Mouse (Mus musculus) liver, embryonic 12.5 days (tissue): ENCODE results near the gene Eno2. TPM values are rescaled to one million over a fixed set of nuclear protein-coding genes. Genes with fewer than 3 reads are reported as not detected.

ENCODE experiments used
- ATAC-seq: fragments of 200-750 bp; cut with Nextera tagmentation; 2 replicates; pipeline ENCODE4 v1.8.0; 2017; ENCODE audit warnings: moderate number of reproducible peaks, mild to moderate bottlenecking, moderate library complexity
- H3K27ac ChIP-seq: fragments of 300-500 bp; sonication (generic); 2 replicates; pipeline ENCODE4 v1.5.1; 2016; ENCODE audit warnings: mild to moderate bottlenecking
- H3K27me3 ChIP-seq: fragments of 300-500 bp; sonication (generic); replicated peaks from 2 replicates; pipeline ENCODE4 v1.6.1; 2016; ENCODE audit warnings: mild to moderate bottlenecking, moderate library complexity
- H3K36me3 ChIP-seq: fragments of 300-500 bp; sonication (generic); 2 replicates; pipeline ENCODE4 v1.6.1; 2016; ENCODE audit warnings: mild to moderate bottlenecking, moderate library complexity
- H3K4me1 ChIP-seq: fragments of 300-500 bp; sonication (generic); 2 replicates; pipeline ENCODE4 v1.6.1; 2016
- H3K4me2 ChIP-seq: fragments of 300-500 bp; sonication (generic); 2 replicates; pipeline ENCODE4 v1.6.1; 2016; ENCODE audit warnings: mild to moderate bottlenecking, moderate library complexity
- H3K4me3 ChIP-seq: fragments of 300-500 bp; sonication (generic); 2 replicates; pipeline ENCODE4 v1.5.1; 2016; ENCODE audit warnings: mild to moderate bottlenecking, moderate library complexity
- H3K9ac ChIP-seq: fragments of 300-500 bp; sonication (generic); 2 replicates; pipeline ENCODE4 v1.6.1; 2016; ENCODE audit warnings: mild to moderate bottlenecking, moderate library complexity
- H3K9me3 ChIP-seq: fragments of 300-500 bp; sonication (generic); replicated peaks from 2 replicates; pipeline ENCODE4 v1.6.1; 2016; ENCODE audit warnings: mild to moderate bottlenecking, moderate library complexity
- WGBS: fragments of 180-500 bp; shearing (Covaris S2); methylation state at CpG from one replicate; pipeline ENCODE4 v1.1.7; 2016; ENCODE audit not compliant: insufficient replicate concordance; 5-methylcytosine and 5-hydroxymethylcytosine counted together
- polyA plus RNA-seq: library from polyadenylated mRNA; unstranded; fragments of >200 nt; fragmentation: Nextera tagmentation; extraction: Ambion mirVana; gene quantifications from 2 replicates; pipeline ENCODE4 v1.2.1, GENCODE M21; 2016

The Eno2 gene
- polyA plus RNA-seq, 1 experiment from 2014 or later: 0.77 TPM

DNA sequence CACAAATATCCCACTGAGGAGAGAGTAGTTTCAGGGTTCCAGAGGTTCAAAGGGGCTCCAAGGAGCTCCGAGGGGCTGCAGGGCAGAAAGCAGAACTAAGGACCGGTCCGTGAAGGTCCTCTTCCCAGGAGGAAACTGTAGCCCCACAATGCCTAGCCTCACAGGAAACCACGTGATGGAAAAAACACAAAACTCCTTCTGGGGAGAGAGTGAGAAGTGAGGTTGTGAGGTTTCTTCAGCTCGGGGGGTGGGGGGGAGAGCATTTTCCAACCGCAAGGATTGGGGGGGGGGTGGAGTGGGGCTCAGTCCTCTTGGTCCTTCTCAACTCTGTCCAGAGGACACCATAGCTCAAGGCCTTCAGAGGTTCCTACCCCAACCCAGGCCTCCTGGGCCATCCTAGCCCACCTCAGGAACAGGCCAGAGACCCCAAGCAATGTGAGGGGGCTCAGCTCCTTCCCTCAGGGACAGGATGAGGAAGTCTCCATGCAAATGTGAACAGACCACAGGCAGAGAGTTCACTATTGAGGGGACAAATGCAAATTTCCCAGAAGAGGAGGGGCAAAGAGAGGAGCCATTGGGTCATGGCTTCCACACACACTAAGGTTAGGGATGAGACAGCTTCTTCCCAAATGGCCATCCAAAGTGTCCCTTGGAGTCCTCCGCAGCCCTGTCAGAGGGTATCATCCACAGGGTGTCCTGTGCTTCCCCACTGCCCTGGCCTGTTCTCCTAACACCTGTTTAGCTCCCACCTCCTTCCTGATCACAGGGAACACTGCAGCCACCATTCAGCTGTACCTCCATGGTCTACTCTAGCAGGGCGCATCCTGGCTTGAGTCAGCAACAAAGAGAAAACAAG is 39.4 kb downstream of the Eno2 start:
- 49% methylated on average over 8 of the region's 8 CpGs for WGBS
- no peak overlapping the region for H3K4me3 ChIP-seq

DNA sequence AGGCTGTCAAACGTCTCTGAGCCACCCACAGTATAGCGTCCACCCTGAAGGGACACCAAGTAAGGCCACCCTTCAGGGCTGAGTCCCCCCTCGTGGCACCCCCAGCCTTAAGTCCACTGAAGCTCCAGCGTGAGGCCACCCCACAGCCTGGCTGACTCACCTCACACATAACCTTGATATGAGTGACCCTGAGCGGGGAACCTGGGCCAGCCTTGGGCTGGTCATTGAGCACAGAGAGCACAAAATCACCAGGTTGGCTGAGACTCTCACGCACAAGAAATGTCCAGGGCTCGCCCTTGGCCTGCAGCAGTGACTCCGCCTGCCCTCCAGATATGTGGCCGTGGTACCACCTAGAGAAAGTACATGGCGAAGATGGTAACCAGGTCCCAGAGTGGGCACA is 40.9 kb downstream of the Eno2 start:
- Histone ChIP-seq H3K36me3 (peaks cover 21% of the 10 kb centered on the region), H3K9me3 (no peaks in the 10 kb centered on the region), H3K27me3 (no peaks in the 10 kb centered on the region), H3K27ac (no peak overlapping the region), H3K4me1 (peaks cover 49% of the 10 kb centered on the region), H3K9ac (no peak overlapping the region), H3K4me2 (no peak overlapping the region), H3K4me3 (no peak overlapping the region)
- no peak for ATAC-seq
- WGBS: 78% methylated on average over 10 of the region's 10 CpGs

More for the DNA sequence above, 39.4 kb downstream of the Eno2 start:
- Histone ChIP-seq H3K27ac (peak overlapping the region; percentile 66), H3K36me3 (peaks cover 21% of the 10 kb centered on the region), H3K9me3 (no peaks in the 10 kb centered on the region), H3K4me1 (peaks cover 45% of the 10 kb centered on the region), H3K4me2 (peak overlapping the region; percentile 26; the same call in 1 of the 2 replicates), H3K9ac (no peak overlapping the region), H3K27me3 (no peaks in the 10 kb centered on the region)
- ATAC-seq: no peak

DNA sequence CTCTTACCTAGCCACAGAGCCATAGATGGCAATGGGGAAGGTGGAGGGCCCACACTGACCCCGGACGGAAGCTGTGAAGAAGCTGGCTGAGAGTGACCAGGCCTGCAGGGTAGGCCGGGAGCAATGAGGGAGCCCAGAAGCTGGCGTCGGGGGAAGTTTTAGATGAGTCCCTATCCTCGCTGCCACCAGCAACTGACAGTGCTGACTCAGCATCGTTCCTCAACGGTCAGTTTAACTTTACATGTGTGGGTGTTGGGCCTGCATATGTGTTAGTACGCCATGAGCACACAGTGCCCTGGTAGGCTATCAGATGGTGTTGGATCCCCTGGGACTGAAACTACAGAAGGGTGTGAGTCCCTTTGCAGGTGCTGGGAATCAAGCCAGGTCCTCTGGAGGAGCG is 45.0 kb downstream of the Eno2 start:
- no peak overlapping the region for H3K9ac ChIP-seq
- no peak for ATAC-seq
- peaks cover 47% of the 10 kb centered on the region for H3K4me1 ChIP-seq
- H3K4me3 ChIP-seq: no peak overlapping the region
- H3K27me3 ChIP-seq: no peaks in the 10 kb centered on the region
- 0 out of 2 replicates have a peak overlapping the region, but pooled peaks have one; percentile 33 for H3K27ac ChIP-seq
- peaks cover 21% of the 10 kb centered on the region for H3K36me3 ChIP-seq
- no peak overlapping the region for H3K4me2 ChIP-seq
- no peaks in the 10 kb centered on the region for H3K9me3 ChIP-seq
- 57% methylated on average over 10 of the region's 10 CpGs for WGBS

DNA sequence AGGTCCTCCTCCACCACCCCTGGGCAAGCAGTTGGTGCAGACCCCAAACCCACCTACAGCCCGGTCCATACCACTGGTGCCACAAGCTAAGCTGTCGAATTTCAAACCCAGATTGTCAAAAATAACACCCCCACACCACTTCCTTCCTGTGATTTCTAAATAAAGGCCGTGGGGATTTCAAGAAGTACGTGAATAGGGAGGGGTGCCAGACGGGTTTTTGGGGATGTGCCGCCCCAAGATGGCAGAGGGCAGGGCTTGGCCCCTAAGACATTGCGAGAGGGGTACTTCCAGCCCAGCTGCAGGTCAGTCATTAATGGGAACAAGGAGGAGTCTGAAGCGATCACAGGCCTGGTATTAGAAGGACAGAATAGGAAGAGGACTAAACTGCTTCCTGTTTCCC is 45.9 kb downstream of the Eno2 start:
- H3K4me2 ChIP-seq: no peak overlapping the region
- H3K27me3 ChIP-seq: no peaks in the 10 kb centered on the region
- no peaks in the 10 kb centered on the region for H3K9me3 ChIP-seq
- peaks cover 56% of the 10 kb centered on the region for H3K4me1 ChIP-seq
- H3K4me3 ChIP-seq: no peak overlapping the region
- H3K36me3 ChIP-seq: peaks cover 20% of the 10 kb centered on the region
- WGBS: 53% methylated on average over 8 of the region's 8 CpGs
- no peak for ATAC-seq
- H3K27ac ChIP-seq: peak overlapping the region; percentile 33
- H3K9ac ChIP-seq: no peak overlapping the region

DNA sequence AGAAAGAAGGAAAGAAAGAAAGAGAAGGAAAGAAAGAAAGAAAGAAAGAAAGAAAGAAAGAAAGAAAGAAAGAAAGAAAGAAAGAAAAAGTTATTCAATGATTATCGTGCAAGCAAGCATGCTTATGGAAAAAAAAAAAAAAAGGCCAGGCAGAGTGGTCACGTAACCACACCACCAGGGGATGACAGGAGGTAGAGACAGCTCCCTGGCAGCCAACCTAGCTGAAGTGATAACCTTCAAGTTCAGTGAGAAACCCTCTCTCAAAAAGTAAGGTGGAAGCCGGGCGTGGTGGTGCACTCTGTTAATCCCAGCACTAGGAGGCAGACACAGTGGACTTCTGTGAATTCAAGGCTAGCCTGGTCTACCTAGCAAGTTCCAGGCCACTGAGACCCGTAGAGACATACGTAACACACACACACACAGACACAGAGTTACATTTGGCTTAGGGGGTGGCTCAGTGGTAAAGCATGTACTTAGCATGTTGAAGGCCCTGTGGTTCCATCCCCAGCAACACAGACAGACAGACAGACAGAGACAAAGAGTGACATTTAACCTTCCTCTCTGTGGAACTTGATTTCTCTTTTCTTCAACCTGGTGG is 46.5 kb downstream of the Eno2 start:
- WGBS: 71% methylated on average over 6 of the region's 6 CpGs
- ATAC-seq: no peak

DNA sequence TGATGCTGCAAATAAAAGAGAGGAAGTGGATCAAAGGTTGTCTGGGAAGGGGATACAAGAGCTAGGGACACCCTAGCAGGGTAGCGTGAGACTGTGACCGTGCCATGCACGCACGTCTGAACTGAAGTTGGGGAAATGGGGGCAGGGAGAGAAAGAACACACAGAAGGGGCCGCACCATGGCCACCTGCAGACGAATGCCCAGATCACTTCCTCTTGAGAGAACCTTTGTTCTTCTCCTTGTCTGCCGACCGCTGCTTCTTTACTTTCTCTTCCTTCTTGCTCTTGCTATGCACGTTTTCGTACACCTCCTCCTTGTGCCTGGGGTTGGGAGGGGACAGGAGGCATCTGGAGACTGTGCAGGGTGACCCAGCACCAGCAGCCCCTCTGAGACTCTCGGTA is 48.6 kb downstream of the Eno2 start:
- Histone ChIP-seq H3K27me3 (no peaks in the 10 kb centered on the region), H3K4me1 (peaks cover 76% of the 10 kb centered on the region), H3K36me3 (peaks cover 25% of the 10 kb centered on the region), H3K9ac (no peak overlapping the region), H3K9me3 (no peaks in the 10 kb centered on the region), H3K4me2 (no peak overlapping the region), H3K27ac (peak overlapping the region; percentile 69), H3K4me3 (no peak overlapping the region)
- no peak for ATAC-seq
- 72% methylated on average over 11 of the region's 11 CpGs for WGBS

More for the DNA sequence above, 46.5 kb downstream of the Eno2 start:
- peaks cover 16% of the 10 kb centered on the region for H3K36me3 ChIP-seq
- no peak overlapping the region for H3K4me3 ChIP-seq
- H3K9ac ChIP-seq: no peak overlapping the region
- no peaks in the 10 kb centered on the region for H3K27me3 ChIP-seq
- no peaks in the 10 kb centered on the region for H3K9me3 ChIP-seq
- peak overlapping the region; percentile 18; the same call in 1 of the 2 replicates for H3K27ac ChIP-seq
- H3K4me2 ChIP-seq: no peak overlapping the region
- peaks cover 62% of the 10 kb centered on the region for H3K4me1 ChIP-seq

DNA sequence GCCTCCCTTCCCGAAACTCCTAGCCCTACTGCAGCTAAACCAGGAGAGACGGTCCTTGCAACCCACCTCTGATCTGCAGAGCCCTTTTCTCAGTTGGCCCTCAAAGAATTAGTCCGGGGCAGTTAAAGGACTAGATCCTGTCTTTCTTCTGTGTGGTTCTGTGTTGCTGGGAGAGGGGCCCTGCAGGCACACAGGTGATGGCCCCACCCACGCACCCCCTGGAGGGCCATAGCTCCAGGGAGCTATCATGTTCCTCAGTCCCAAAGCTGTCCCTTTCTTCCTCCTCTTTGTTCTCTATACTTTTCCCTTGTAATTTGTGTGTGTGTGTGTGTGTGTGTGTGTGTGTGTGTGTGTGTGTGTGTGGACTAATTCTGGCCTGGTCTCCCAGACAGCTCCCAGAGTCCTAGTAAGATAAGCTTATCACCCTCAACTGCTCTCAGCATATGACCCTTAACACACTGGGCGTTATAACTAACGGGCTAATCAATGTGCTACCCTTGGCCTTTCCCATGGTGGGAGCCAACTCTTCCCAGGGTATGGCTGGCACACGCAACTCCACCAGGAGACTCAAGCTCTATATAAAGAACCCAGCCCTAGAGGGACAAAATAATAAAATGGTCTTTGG is 50.0 kb downstream of the Eno2 start:
- Histone ChIP-seq H3K9me3 (no peaks in the 10 kb centered on the region), H3K9ac (peak overlapping the region; percentile 53), H3K36me3 (peaks cover 36% of the 10 kb centered on the region), H3K4me1 (peaks cover 75% of the 10 kb centered on the region), H3K4me2 (peak overlapping the region; percentile 43), H3K27me3 (no peaks in the 10 kb centered on the region), H3K4me3 (no peak overlapping the region), H3K27ac (peak overlapping the region; percentile 69)
- 33% methylated on average over 7 of the region's 7 CpGs for WGBS
- peak; percentile 91 for ATAC-seq

DNA sequence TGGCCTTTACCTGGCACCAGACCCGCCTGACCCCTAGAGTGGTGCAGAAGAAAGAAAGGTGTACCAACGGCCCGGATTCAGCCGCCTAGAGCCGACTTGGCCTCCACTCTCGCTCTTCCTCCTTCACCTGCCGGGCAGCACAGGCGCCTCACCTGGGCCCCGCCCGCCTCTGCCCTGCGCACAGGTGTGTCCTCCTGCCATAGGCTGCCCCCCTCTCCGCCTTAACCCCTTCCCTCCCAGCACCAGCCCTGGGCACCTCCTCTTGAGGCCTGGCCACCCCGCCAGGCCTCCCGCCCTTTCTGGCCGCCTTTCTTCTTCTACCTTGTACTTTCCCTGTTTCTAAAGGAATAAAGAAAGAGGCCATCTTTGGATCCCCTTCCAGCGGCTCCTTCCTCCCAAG is 50.8 kb downstream of the Eno2 start:
- Histone ChIP-seq H3K4me1 (peaks cover 75% of the 10 kb centered on the region), H3K4me2 (peak overlapping the region; percentile 43), H3K4me3 (no peak overlapping the region)

DNA sequence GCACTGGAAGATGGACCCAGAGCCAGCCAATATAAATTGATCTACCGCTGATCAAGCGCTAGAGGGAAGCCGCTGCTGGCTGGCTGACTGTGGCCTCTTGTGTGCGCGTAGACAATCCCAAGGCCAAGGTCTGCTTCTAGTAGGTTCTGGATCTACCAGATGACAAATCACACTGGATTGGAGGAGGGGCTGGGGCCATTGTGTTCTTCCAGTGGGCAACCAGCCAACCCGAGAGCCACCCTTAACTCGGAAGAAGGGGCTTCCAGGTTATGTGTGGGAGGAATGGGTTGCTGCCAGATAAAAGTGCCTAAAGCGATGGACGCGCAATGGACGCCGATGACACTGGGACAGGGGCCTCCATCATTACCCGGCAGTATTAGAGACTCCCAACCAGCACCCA is 51.5 kb downstream of the Eno2 start:
- Histone ChIP-seq H3K27me3 (no peaks in the 10 kb centered on the region), H3K4me1 (peaks cover 76% of the 10 kb centered on the region), H3K27ac (peak overlapping the region; percentile 69), H3K9me3 (no peaks in the 10 kb centered on the region), H3K4me2 (no peak overlapping the region), H3K4me3 (no peak overlapping the region), H3K9ac (no peak overlapping the region), H3K36me3 (peaks cover 50% of the 10 kb centered on the region)
- WGBS: 77% methylated on average over 13 of the region's 13 CpGs
- no peak for ATAC-seq

More for the DNA sequence above, 50.8 kb downstream of the Eno2 start:
- no peak for ATAC-seq
- Histone ChIP-seq H3K9me3 (no peaks in the 10 kb centered on the region), H3K9ac (peak overlapping the region; percentile 53), H3K36me3 (peaks cover 43% of the 10 kb centered on the region), H3K27me3 (no peaks in the 10 kb centered on the region), H3K27ac (peak overlapping the region; percentile 69)
- WGBS: 83% methylated on average over 13 of the region's 16 CpGs

DNA sequence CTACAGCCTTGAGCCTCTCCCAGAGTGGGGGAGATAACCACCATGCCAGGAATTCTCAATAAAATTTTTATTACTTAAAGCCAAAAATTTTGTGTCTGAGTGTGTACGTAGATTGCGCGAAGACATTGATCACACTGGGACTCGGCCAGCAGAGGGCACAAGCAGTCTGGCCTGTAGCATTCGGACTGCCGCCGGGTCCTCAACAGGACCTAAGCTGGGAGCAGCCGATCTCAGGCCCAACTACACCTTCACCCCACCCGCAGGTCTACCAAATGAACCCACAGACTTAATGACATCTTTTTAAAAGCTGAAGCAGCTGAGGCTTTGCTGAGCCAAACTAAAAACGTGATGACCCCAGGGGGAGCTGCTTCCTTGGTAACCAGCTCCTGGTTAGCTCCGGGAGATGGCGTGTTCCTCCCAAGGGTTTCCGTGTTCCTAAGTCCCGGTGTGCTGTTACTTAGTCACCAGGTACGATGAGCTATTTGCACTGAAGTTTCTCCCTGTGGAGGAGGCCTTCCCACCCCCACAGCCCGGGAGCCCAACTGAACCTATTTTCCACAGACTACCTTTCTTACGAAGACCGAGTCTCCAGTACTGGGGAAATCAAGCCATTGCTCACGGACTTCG is 52.5 kb downstream of the Eno2 start:
- H3K4me1 ChIP-seq: peaks cover 78% of the 10 kb centered on the region

DNA sequence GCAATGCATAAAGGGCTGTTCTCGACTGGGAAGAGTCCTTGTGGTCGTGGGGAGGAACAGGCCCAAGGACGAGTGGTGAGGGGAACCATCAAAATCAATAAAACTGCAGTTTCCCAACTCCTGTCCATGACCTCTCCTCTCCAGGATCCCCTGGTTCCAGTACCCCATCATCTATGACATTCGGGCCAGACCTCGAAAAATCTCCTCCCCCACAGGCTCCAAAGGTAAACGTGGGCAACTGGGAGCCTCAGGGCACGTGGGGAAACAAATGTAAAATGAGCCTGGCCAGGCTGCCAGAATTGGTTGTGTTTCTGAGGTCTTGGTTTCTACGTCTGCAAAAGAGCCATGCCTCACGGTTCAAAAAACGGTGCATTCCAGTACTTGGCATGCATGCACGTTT is 56.6 kb downstream of the Eno2 start:
- peak overlapping the region; percentile 88 for H3K9ac ChIP-seq
- H3K9me3 ChIP-seq: no peaks in the 10 kb centered on the region
- peak overlapping the region; percentile 89 for H3K4me3 ChIP-seq
- H3K4me1 ChIP-seq: peaks cover 74% of the 10 kb centered on the region
- H3K27me3 ChIP-seq: no peaks in the 10 kb centered on the region
- 11% methylated on average over 11 of the region's 11 CpGs for WGBS
- ATAC-seq: no peak
- peaks cover 74% of the 10 kb centered on the region for H3K36me3 ChIP-seq
- peak overlapping the region; percentile 89 for H3K27ac ChIP-seq
- peak overlapping the region; percentile 95 for H3K4me2 ChIP-seq

More for the DNA sequence above, 52.5 kb downstream of the Eno2 start:
- H3K27ac ChIP-seq: peak overlapping the region; percentile 3; the same call in 1 of the 2 replicates
- ATAC-seq: no peak
- H3K27me3 ChIP-seq: no peaks in the 10 kb centered on the region
- H3K9me3 ChIP-seq: no peaks in the 10 kb centered on the region
- 71% methylated on average over 20 of the region's 20 CpGs for WGBS
- H3K9ac ChIP-seq: no peak overlapping the region
- H3K4me3 ChIP-seq: no peak overlapping the region
- H3K4me2 ChIP-seq: no peak overlapping the region
- peaks cover 50% of the 10 kb centered on the region for H3K36me3 ChIP-seq
